Comparison of ENCODE assay signal across 17 mouse cellular contexts in the genomic region with DNA sequence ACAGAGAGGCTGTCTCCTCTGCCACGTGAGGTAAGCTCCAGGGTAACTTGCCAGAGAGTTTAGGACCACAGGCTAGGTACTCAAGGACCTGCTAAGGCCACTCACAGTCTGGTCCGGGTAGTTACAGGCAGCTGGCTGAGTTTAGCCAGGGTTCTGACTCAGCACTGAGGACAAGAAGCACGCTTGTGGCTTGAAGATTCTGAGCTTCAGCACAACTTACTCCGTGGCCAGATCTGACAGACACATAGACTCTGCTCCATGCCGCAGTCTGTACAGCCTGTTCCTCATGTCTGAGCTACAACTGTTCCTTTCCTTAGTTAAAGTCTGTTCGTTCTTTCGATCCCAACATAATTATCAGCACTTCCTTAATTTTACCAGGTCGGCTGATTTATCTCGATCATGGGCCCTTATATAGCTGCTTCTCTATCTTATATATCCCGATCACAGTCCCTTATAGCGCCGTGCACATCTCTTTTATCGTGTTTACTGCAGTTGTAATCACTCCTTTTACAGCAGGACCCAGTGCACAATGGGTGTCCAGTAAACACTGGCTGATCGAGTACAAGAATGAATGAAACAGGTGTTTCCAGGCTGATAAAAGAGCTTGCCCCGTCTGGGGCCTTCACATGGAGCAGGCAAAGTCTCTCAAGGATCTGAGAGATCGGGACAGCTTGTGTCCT. TPM values are rescaled to one million over a fixed set of nuclear protein-coding genes. Genes with fewer than 3 reads are reported as not detected.
A peak's percentile ranks its signal among the peaks of the same experiment; 100 is the strongest.
DNase-seq lines count a peak whose midpoint lies in the region; ATAC-seq and TF ChIP-seq lines count a peak whose summit lies in the region.
"Had no signal": no experiment of that assay in that cellular context is flagged by ENCODE, and none has a peak within 500 bp of the region (broad histone marks: within the 10 kb centered on the region; RNA-seq: fewer than 3 reads in every experiment).

No protein-coding gene starts in this region.

- peak overlapping the region; percentile 19; the same call in 1 of the 2 replicates for H3K27ac ChIP-seq in liver, embryonic 11.5 days (ENCODE audit: low read depth, low read length)
- H3K27ac ChIP-seq in liver, embryonic 12.5 days, result no peak overlapping the region
- H3K27ac ChIP-seq in limb, embryonic 10.5 days, result no peak overlapping the region
- no peak overlapping the region for H3K27ac ChIP-seq in forebrain, postnatal 0 days (ENCODE audit: low read depth, low read length)
- no peak overlapping the region for H3K27ac ChIP-seq in forebrain, embryonic 11.5 days (ENCODE audit: low read depth, low read length)
- H3K27ac ChIP-seq: forebrain, embryonic 12.5 days; gastrocnemius, adult 2 months; hindbrain, embryonic 14.5 days; midbrain, embryonic 12.5 days had no signal

- peaks cover 7% of the 10 kb centered on the region for H3K4me1 ChIP-seq in liver, embryonic 11.5 days (replicated peaks; ENCODE audit: control insufficient read depth, insufficient read depth, low read length)
- H3K4me1 ChIP-seq in liver, embryonic 12.5 days, result peaks cover 24% of the 10 kb centered on the region
- no peaks in the 10 kb centered on the region for H3K4me1 ChIP-seq in limb, embryonic 10.5 days
- H3K4me1 ChIP-seq in forebrain, postnatal 0 days (ENCODE audit: insufficient read depth), result no peaks in the 10 kb centered on the region
- no peaks in the 10 kb centered on the region for H3K4me1 ChIP-seq in forebrain, embryonic 11.5 days (replicated peaks; ENCODE audit: control insufficient read depth, insufficient read depth, low read length)
- H3K4me1 ChIP-seq: forebrain, embryonic 12.5 days; heart, embryonic 13.5 days; midbrain, embryonic 12.5 days had no signal

- TF ChIP-seq CTCF in forebrain, postnatal 0 days (IDR thresholded peaks at IDR 0.05; ENCODE audit: low read depth), result no peak

- H3K27me3 ChIP-seq in liver, embryonic 11.5 days (replicated peaks; ENCODE audit: control insufficient read depth, insufficient read depth, low read length), result no peaks in the 10 kb centered on the region
- no peaks in the 10 kb centered on the region; the same call in 1 of the 2 replicates for H3K27me3 ChIP-seq in liver, embryonic 12.5 days (replicated peaks)
- H3K27me3 ChIP-seq in limb, embryonic 10.5 days (ENCODE audit: low read depth, poor library complexity, severe bottlenecking), result no peaks in the 10 kb centered on the region
- no peaks in the 10 kb centered on the region for H3K27me3 ChIP-seq in forebrain, postnatal 0 days (ENCODE audit: insufficient read depth, low read length)
- no peaks in the 10 kb centered on the region for H3K27me3 ChIP-seq in forebrain, embryonic 11.5 days (ENCODE audit: control insufficient read depth, insufficient read depth, low read length)
- H3K27me3 ChIP-seq: forebrain, embryonic 12.5 days; midbrain, embryonic 12.5 days had no signal

- no peak overlapping the region for H3K9ac ChIP-seq in liver, embryonic 11.5 days (ENCODE audit: low read depth, low read length)
- no peak overlapping the region for H3K9ac ChIP-seq in liver, embryonic 12.5 days
- H3K9ac ChIP-seq in forebrain, postnatal 0 days, result no peak overlapping the region
- H3K9ac ChIP-seq in forebrain, embryonic 11.5 days (ENCODE audit: low read length), result no peak overlapping the region
- H3K9ac ChIP-seq: forebrain, embryonic 12.5 days; heart, embryonic 13.5 days; hindbrain, embryonic 14.5 days; midbrain, embryonic 12.5 days had no signal

- 58% methylated on average over 16 of the region's 16 CpGs for WGBS in liver, embryonic 11.5 days
- WGBS in liver, embryonic 12.5 days (ENCODE audit: insufficient replicate concordance), result 37% methylated on average over 16 of the region's 16 CpGs
- WGBS in limb, embryonic 10.5 days, result 85% methylated on average over 16 of the region's 16 CpGs
- 77% methylated on average over 16 of the region's 16 CpGs for WGBS in forebrain, postnatal 0 days
- 82% methylated on average over 16 of the region's 16 CpGs for WGBS in forebrain, embryonic 11.5 days

- DNase-seq in liver, embryonic 11.5 days (ENCODE audit: low spot score), result no peak
- no peak for DNase-seq in liver
- DNase-seq in c-Kit-positive CD71-positive TER-119-negative erythroid progenitor cells, embryonic 14.5 days (ENCODE audit: low read depth), result peak; percentile 27
- DNase-seq in limb, embryonic 10.5 days (ENCODE audit: low spot score), result no peak
- DNase-seq in forebrain, postnatal 0 days, result no peak
- no peak for DNase-seq in forebrain, embryonic 11.5 days (ENCODE audit: low spot score)
- DNase-seq: adrenal gland, adult 2 months; cerebellum, adult 18-20 months; gastrocnemius, adult 2 months; kidney, adult 2 months; kidney, postnatal 36 days; right cerebral cortex, postnatal 14 days had no signal

- no peaks in the 10 kb centered on the region for H3K36me3 ChIP-seq in liver, embryonic 11.5 days (ENCODE audit: control insufficient read depth, insufficient read depth, low read length)
- no peaks in the 10 kb centered on the region for H3K36me3 ChIP-seq in liver, embryonic 12.5 days
- H3K36me3 ChIP-seq in limb, embryonic 10.5 days, result no peaks in the 10 kb centered on the region
- H3K36me3 ChIP-seq in forebrain, postnatal 0 days (ENCODE audit: insufficient read depth), result peaks cover 22% of the 10 kb centered on the region
- H3K36me3 ChIP-seq in forebrain, embryonic 11.5 days (ENCODE audit: control insufficient read depth, insufficient read depth, low read length), result no peaks in the 10 kb centered on the region
- H3K36me3 ChIP-seq: heart, embryonic 13.5 days had no signal

- H3K9me3 ChIP-seq in liver, embryonic 11.5 days (ENCODE audit: control insufficient read depth, low read length), result no peaks in the 10 kb centered on the region; the same call in 1 of the 2 replicates
- H3K9me3 ChIP-seq in liver, embryonic 12.5 days (replicated peaks), result no peaks in the 10 kb centered on the region
- H3K9me3 ChIP-seq in limb, embryonic 10.5 days (replicated peaks), result no peaks in the 10 kb centered on the region
- no peaks in the 10 kb centered on the region for H3K9me3 ChIP-seq in forebrain, postnatal 0 days (ENCODE audit: low read length)
- H3K9me3 ChIP-seq in forebrain, embryonic 11.5 days (ENCODE audit: control insufficient read depth, low read length), result no peaks in the 10 kb centered on the region
- H3K9me3 ChIP-seq: forebrain, embryonic 12.5 days; midbrain, embryonic 12.5 days had no signal

- no peak overlapping the region for H3K4me3 ChIP-seq in liver, embryonic 11.5 days (ENCODE audit: low read depth, low read length)
- H3K4me3 ChIP-seq in liver, embryonic 12.5 days, result no peak overlapping the region
- H3K4me3 ChIP-seq in limb, embryonic 10.5 days, result no peak overlapping the region
- no peak overlapping the region for H3K4me3 ChIP-seq in forebrain, postnatal 0 days (ENCODE audit: low read depth, low read length)
- H3K4me3 ChIP-seq in forebrain, embryonic 11.5 days (ENCODE audit: low read depth, low read length), result no peak overlapping the region
- H3K4me3 ChIP-seq: forebrain, embryonic 12.5 days; gastrocnemius, adult 2 months; heart, embryonic 13.5 days; midbrain, embryonic 12.5 days had no signal

- peak; percentile 84 for ATAC-seq in liver, embryonic 11.5 days (replicated peaks; ENCODE audit: low FRiP score)
- ATAC-seq in liver, embryonic 12.5 days, result peak; percentile 82
- no peak for ATAC-seq in forebrain, postnatal 0 days
- ATAC-seq in forebrain, embryonic 11.5 days (replicated peaks; ENCODE audit: low FRiP score), result no peak

- H3K4me2 ChIP-seq in liver, embryonic 11.5 days, result peak overlapping the region; percentile 20
- H3K4me2 ChIP-seq in liver, embryonic 12.5 days, result peak overlapping the region; percentile 15; the same call in 1 of the 2 replicates
- H3K4me2 ChIP-seq in forebrain, postnatal 0 days (ENCODE audit: low read depth), result no peak overlapping the region
- H3K4me2 ChIP-seq in forebrain, embryonic 11.5 days (ENCODE audit: low read depth, low read length, severe bottlenecking), result no peak overlapping the region
- H3K4me2 ChIP-seq: forebrain, embryonic 12.5 days; heart, embryonic 13.5 days; hindbrain, embryonic 14.5 days; midbrain, embryonic 12.5 days had no signal

RNA-seq across cellular contexts. Expression of gene Chst1, which starts 17.7 kb away (rescaled TPM):
- 1.1 TPM in 2 replicates for polyA plus RNA-seq in liver, embryonic 11.5 days (2014; fragmentation: Nextera tagmentation; extraction: Ambion mirVana)
- 0.56 and 0.59 TPM in 2 replicates for polyA plus RNA-seq in liver, embryonic 12.5 days (2016; fragmentation: Nextera tagmentation; extraction: Ambion mirVana)
- polyA plus RNA-seq in limb, embryonic 10.5 days (2016; fragmentation: Nextera tagmentation; extraction: Ambion mirVana), result 1.5 and 2.8 TPM in 2 replicates
- total RNA-seq in forebrain, postnatal 0 days (2014; rRNA removed), result 42.5 and 47.4 TPM in 2 replicates
- 25.7 and 40.4 TPM in 2 replicates for polyA plus RNA-seq in forebrain, postnatal 0 days (2015; fragmentation: Nextera tagmentation; extraction: Ambion mirVana)
- 7.2 and 7.8 TPM in 2 replicates for polyA plus RNA-seq in forebrain, embryonic 11.5 days (2014; fragmentation: Nextera tagmentation; extraction: Ambion mirVana)

Comparison
In these comparisons a context has a peak if more than half of its experiments do, and no peak if none do; other contexts are left out.
1. ATAC-seq: peak in liver, embryonic 11.5 days (single experiment) and liver, embryonic 12.5 days (single experiment); none in forebrain, postnatal 0 days (single experiment) and forebrain, embryonic 11.5 days (single experiment).
2. H3K4me2 ChIP-seq: peak in liver, embryonic 11.5 days (single experiment) and liver, embryonic 12.5 days (single experiment); none in forebrain, postnatal 0 days (single experiment) and forebrain, embryonic 11.5 days (single experiment).